Mouse (Mus musculus) myocyte (in vitro differentiated cells): ENCODE data around the gene Ube2l3.

Source experiments
- CEBPB ChIP-seq: IDR thresholded peaks from 2 replicates; pipeline ENCODE4 v1.6.1; 2011; ENCODE audit warnings: mild to moderate bottlenecking, moderate library complexity; ENCODE audit not compliant: poor library complexity, insufficient read depth, severe bottlenecking
- E2F4 ChIP-seq: IDR thresholded peaks from one replicate; pipeline ENCODE4 v1.6.1; 2011; ENCODE audit warnings: mild to moderate bottlenecking, control low read depth, moderate library complexity; ENCODE audit not compliant: insufficient read depth
- MAX ChIP-seq: IDR thresholded peaks from one replicate; pipeline ENCODE4 v1.6.1; 2011; ENCODE audit warnings: low read depth, mild to moderate bottlenecking, control low read depth
- MYOD1 ChIP-seq, 3 experiments: IDR thresholded peaks; one replicate each; pipeline ENCODE4 v1.6.1; 2011; ENCODE audit warnings: control low read depth in 2 of 3, low read depth in 2 of 3, mild to moderate bottlenecking in 2 of 3, moderate library complexity in 1 of 3; ENCODE audit not compliant: insufficient read length in 2 of 3, control insufficient read depth in 1 of 3
- MYOG ChIP-seq, 3 experiments: IDR thresholded peaks; one replicate each; pipeline ENCODE4 v1.6.1; 2011; ENCODE audit warnings: control low read depth in 2 of 3, low read depth in 2 of 3, mild to moderate bottlenecking in 2 of 3; ENCODE audit not compliant: insufficient read length in 2 of 3, control insufficient read depth in 1 of 3, insufficient read depth in 1 of 3
- POLR2A ChIP-seq: IDR thresholded peaks from one replicate; pipeline ENCODE4 v1.6.1; 2011; ENCODE audit warnings: low read depth, mild to moderate bottlenecking, control low read depth, moderate library complexity; ENCODE audit not compliant: insufficient read length
- POLR2AphosphoS2 ChIP-seq: IDR thresholded peaks from one replicate; pipeline ENCODE4 v1.6.1; 2011; ENCODE audit warnings: low read depth, control low read depth; ENCODE audit not compliant: insufficient read length
- REST ChIP-seq: IDR thresholded peaks from one replicate; pipeline ENCODE4 v1.6.1; 2011; ENCODE audit warnings: mild to moderate bottlenecking, control low read depth, moderate library complexity; ENCODE audit not compliant: insufficient read depth, insufficient read length
- TCF12 ChIP-seq: IDR thresholded peaks from one replicate; pipeline ENCODE4 v1.6.1; 2011; ENCODE audit warnings: mild to moderate bottlenecking, control low read depth; ENCODE audit not compliant: poor library complexity, insufficient read depth, severe bottlenecking
- TCF3 ChIP-seq: IDR thresholded peaks from one replicate; pipeline ENCODE4 v1.6.1; 2011; ENCODE audit warnings: low read depth, control low read depth; ENCODE audit not compliant: insufficient read length
- USF1 ChIP-seq: IDR thresholded peaks from one replicate; pipeline ENCODE4 v1.6.1; 2011; ENCODE audit warnings: low read depth, mild to moderate bottlenecking, control low read depth, moderate library complexity

- TF ChIP-seq MYOD1 (IDR thresholded peaks at IDR 0.05; ENCODE audit: control insufficient read depth in 1 of 3, insufficient read length in 2 of 3, low read depth in 2 of 3) (no peak), POLR2A (no peak), TCF12 (no peak), USF1 (no peak), MAX (no peak), CEBPB (no peak), POLR2AphosphoS2 (no peak), MYOG (IDR thresholded peaks at IDR 0.05; ENCODE audit: control insufficient read depth in 1 of 3, insufficient read depth in 1 of 3, insufficient read length in 2 of 3, low read depth in 2 of 3) (no peak), E2F4 (no peak), REST (no peak), TCF3 (no peak)
These were observed 45.3 kb upstream of the Ube2l3 start for GRCm38 (mm10) chr16:17247727-17248126.
